ENCODE assay signal across 15 mouse cellular contexts in the genomic region with DNA sequence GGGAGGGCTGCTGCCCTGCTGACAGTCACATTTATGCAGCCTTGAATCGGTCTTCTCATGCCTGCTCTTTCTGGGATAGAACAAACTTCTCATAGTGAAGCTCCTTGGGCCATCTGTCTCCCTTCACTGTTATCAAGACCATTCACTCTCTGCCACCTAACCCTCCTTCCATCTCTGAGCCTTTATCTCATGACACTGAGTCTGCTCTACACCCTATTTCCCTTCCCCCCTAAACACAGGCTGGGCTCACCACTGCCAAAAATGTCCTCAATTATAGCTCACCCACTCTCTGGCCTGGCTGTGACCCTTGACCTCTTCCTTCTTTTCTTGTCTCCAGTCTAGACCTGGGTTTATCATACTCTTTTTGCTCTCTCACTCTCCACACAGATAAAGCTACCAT.
A peak's percentile ranks its signal among the peaks of the same experiment; 100 is the strongest.
DNase-seq lines count a peak whose midpoint lies in the region; ATAC-seq lines count a peak whose summit lies in the region.
"Had no signal": no experiment of that assay in that cellular context is flagged by ENCODE, and none has a peak within 500 bp of the region (broad histone marks: within the 10 kb centered on the region; RNA-seq: fewer than 3 reads in every experiment).

No protein-coding gene starts in this region.

- H3K9ac ChIP-seq in liver, embryonic 16.5 days (ENCODE audit: low read depth, low read length), result peak overlapping the region; percentile 63
- H3K9ac ChIP-seq: limb, embryonic 12.5 days; midbrain, embryonic 13.5 days had no signal

- intact Hi-C loops in left cerebral cortex, postnatal 4 days (cut with DNase I), result no loop called here

- H3K4me3 ChIP-seq in liver, embryonic 16.5 days (ENCODE audit: low read depth, low read length), result peak overlapping the region; percentile 29; the same call in 1 of the 2 replicates
- H3K4me3 ChIP-seq: limb, embryonic 12.5 days; midbrain, embryonic 13.5 days had no signal

- peak; percentile 29 to 58 for DNase-seq in spleen, postnatal 36 days (ENCODE audit: low spot score in 2 of 2)
- no peak for DNase-seq in spleen, postnatal 14 days (ENCODE audit: low spot score in 2 of 2)
- DNase-seq in left cerebral cortex, postnatal 4 days, result no peak
- DNase-seq in adrenal gland, postnatal 14 days, result no peak
- DNase-seq in frontal cortex, postnatal 14 days (ENCODE audit: low spot score in 2 of 2), result no peak
- DNase-seq: cerebellum, postnatal 14 days; heart, adult 11 months; kidney, postnatal 25 days; lung, postnatal 14 days; thymus, adult 2 months had no signal

- H3K4me2 ChIP-seq in liver, embryonic 16.5 days (ENCODE audit: low read depth, low read length), result peak overlapping the region; percentile 66
- H3K4me2 ChIP-seq: limb, embryonic 12.5 days; midbrain, embryonic 13.5 days had no signal

- H3K9me3 ChIP-seq in liver, embryonic 16.5 days (replicated peaks; ENCODE audit: control insufficient read depth, low read length), result no peaks in the 10 kb centered on the region
- H3K9me3 ChIP-seq: limb, embryonic 12.5 days; midbrain, embryonic 13.5 days had no signal

- 29% methylated on average over 1 of the region's 1 CpGs for WGBS in liver, embryonic 16.5 days (ENCODE audit: insufficient replicate concordance)

- peak overlapping the region; percentile 95 for H3K27ac ChIP-seq in liver, embryonic 16.5 days (ENCODE audit: low read length)
- H3K27ac ChIP-seq: limb, embryonic 12.5 days; midbrain, embryonic 13.5 days had no signal

- H3K36me3 ChIP-seq in liver, embryonic 16.5 days (ENCODE audit: control insufficient read depth, insufficient read depth), result no peaks in the 10 kb centered on the region
- H3K36me3 ChIP-seq: limb, embryonic 12.5 days; midbrain, embryonic 13.5 days had no signal

- H3K4me1 ChIP-seq in liver, embryonic 16.5 days (ENCODE audit: control insufficient read depth, low read depth, low read length), result peaks cover 43% of the 10 kb centered on the region
- H3K4me1 ChIP-seq: limb, embryonic 12.5 days; midbrain, embryonic 13.5 days had no signal

- no peaks in the 10 kb centered on the region for H3K27me3 ChIP-seq in liver, embryonic 16.5 days (ENCODE audit: control insufficient read depth, insufficient read depth, low read depth, low read length)
- H3K27me3 ChIP-seq: limb, embryonic 12.5 days; midbrain, embryonic 13.5 days had no signal

- peak; percentile 93 for ATAC-seq in erythroid progenitor cell, adult 5-6 weeks (replicated peaks; ENCODE audit: low FRiP score, poor library complexity, severe bottlenecking)
- ATAC-seq in liver, embryonic 16.5 days (ENCODE audit: low read depth), result peak; percentile 100
- ATAC-seq: inflammation-experienced regulatory T-cells, adult 6 months; midbrain, embryonic 13.5 days had no signal

Comparison
In these comparisons a context has a peak if more than half of its experiments do, and no peak if none do; other contexts are left out.
1. DNase-seq: peak in spleen, postnatal 36 days (2 of 2); none in spleen, postnatal 14 days (0 of 2), left cerebral cortex, postnatal 4 days (single experiment), adrenal gland, postnatal 14 days (single experiment) and frontal cortex, postnatal 14 days (0 of 2).